Mouse (Mus musculus) embryonic facial prominence, embryonic 12.5 days (tissue): Measurements from ENCODE around the gene Reep3. TPM values are rescaled to one million over a fixed set of nuclear protein-coding genes. Genes with fewer than 3 reads are reported as not detected.

Experiments
- ATAC-seq: fragments of 200-750 bp; cut with Nextera tagmentation; 2 replicates; pipeline ENCODE4 v1.8.0; 2017; ENCODE audit not compliant: insufficient number of reproducible peaks, insufficient read depth, low FRiP score, low TSS enrichment
- H3K27ac ChIP-seq: fragments of 300-500 bp; sonication (generic); 2 replicates; pipeline ENCODE4 v1.5.1; 2016; ENCODE audit warnings: mild to moderate bottlenecking
- H3K27me3 ChIP-seq: fragments of 300-500 bp; sonication (generic); 2 replicates; pipeline ENCODE4 v1.6.1; 2016; ENCODE audit warnings: mild to moderate bottlenecking, moderate library complexity
- H3K36me3 ChIP-seq: fragments of 300-500 bp; sonication (generic); 2 replicates; pipeline ENCODE4 v1.6.1; 2016; ENCODE audit warnings: mild to moderate bottlenecking
- H3K4me1 ChIP-seq: fragments of 300-500 bp; sonication (generic); 2 replicates; pipeline ENCODE4 v1.6.1; 2016
- H3K4me2 ChIP-seq: fragments of 300-500 bp; sonication (generic); replicated peaks from 2 replicates; pipeline ENCODE4 v1.6.1; 2016; ENCODE audit warnings: mild to moderate bottlenecking, moderate library complexity
- H3K4me3 ChIP-seq: fragments of 300-500 bp; sonication (generic); 2 replicates; pipeline ENCODE4 v1.5.1; 2016; ENCODE audit warnings: mild to moderate bottlenecking
- H3K9ac ChIP-seq: fragments of 300-500 bp; sonication (generic); 2 replicates; pipeline ENCODE4 v1.6.1; 2016; ENCODE audit warnings: mild to moderate bottlenecking, moderate library complexity
- H3K9me3 ChIP-seq: fragments of 300-500 bp; sonication (generic); 2 replicates; pipeline ENCODE4 v1.6.1; 2016; ENCODE audit warnings: mild to moderate bottlenecking, moderate library complexity
- WGBS: fragments of 180-500 bp; shearing (Covaris S2); methylation state at CpG from one replicate; pipeline ENCODE4 v1.1.7; 2016; 5-methylcytosine and 5-hydroxymethylcytosine counted together
- polyA plus RNA-seq: library from polyadenylated mRNA; unstranded; fragments of >200 nt; fragmentation: Nextera tagmentation; extraction: Ambion mirVana; gene quantifications from 2 replicates; pipeline ENCODE4 v1.2.1, GENCODE M21; 2016

Reep3 gene
- polyA plus RNA-seq, 1 experiment from 2014 or later = 39.7 TPM

- H3K27me3 ChIP-seq = no peaks in the 10 kb centered on the region
- H3K36me3 ChIP-seq = no peaks in the 10 kb centered on the region
- WGBS = 79% methylated on average over 2 of the region's 2 CpGs
- H3K9ac ChIP-seq = no peak overlapping the region
- H3K4me1 ChIP-seq = peaks cover 5% of the 10 kb centered on the region
- H3K9me3 ChIP-seq = no peaks in the 10 kb centered on the region
- ATAC-seq = no peak
- no peak overlapping the region for H3K4me3 ChIP-seq
- H3K4me2 ChIP-seq = no peak overlapping the region
- no peak overlapping the region for H3K27ac ChIP-seq
Observed at GRCm38 (mm10) chr10:66978215-66978614, 118.5 kb downstream of the Reep3 start.

- no peak overlapping the region for H3K4me2 ChIP-seq
- no peak for ATAC-seq
- H3K9ac ChIP-seq = no peak overlapping the region
- peaks cover 10% of the 10 kb centered on the region for H3K4me1 ChIP-seq
- no peak overlapping the region for H3K27ac ChIP-seq
- no peaks in the 10 kb centered on the region for H3K9me3 ChIP-seq
- no peak overlapping the region for H3K4me3 ChIP-seq
- H3K27me3 ChIP-seq = no peaks in the 10 kb centered on the region
- no peaks in the 10 kb centered on the region for H3K36me3 ChIP-seq
- WGBS = 91% methylated on average over 3 of the region's 3 CpGs
Observed at GRCm38 (mm10) chr10:66977093-66977492, 119.7 kb downstream of the Reep3 start.

- ATAC-seq = no peak
- Histone ChIP-seq H3K4me3 (no peak overlapping the region), H3K9me3 (no peaks in the 10 kb centered on the region), H3K9ac (no peak overlapping the region), H3K4me2 (no peak overlapping the region), H3K27ac (no peak overlapping the region), H3K36me3 (no peaks in the 10 kb centered on the region), H3K4me1 (peaks cover 10% of the 10 kb centered on the region), H3K27me3 (no peaks in the 10 kb centered on the region)
- 74% methylated on average over 1 of the region's 1 CpGs for WGBS
Observed at GRCm38 (mm10) chr10:66975451-66975850, 121.3 kb downstream of the Reep3 start.

- no peak for ATAC-seq
- Histone ChIP-seq H3K4me1 (peaks cover 10% of the 10 kb centered on the region), H3K27me3 (no peaks in the 10 kb centered on the region), H3K36me3 (no peaks in the 10 kb centered on the region), H3K27ac (no peak overlapping the region), H3K4me3 (no peak overlapping the region), H3K9me3 (no peaks in the 10 kb centered on the region), H3K4me2 (no peak overlapping the region), H3K9ac (no peak overlapping the region)
- 73% methylated on average over 4 of the region's 4 CpGs for WGBS
Observed at GRCm38 (mm10) chr10:66974417-66974816, 122.3 kb downstream of the Reep3 start.

GRCm38 (mm10) chr10:66973866-66974265 is 122.9 kb downstream of the Reep3 start:
- Histone ChIP-seq H3K4me1 (peaks cover 10% of the 10 kb centered on the region), H3K9ac (no peak overlapping the region), H3K4me3 (no peak overlapping the region), H3K36me3 (no peaks in the 10 kb centered on the region), H3K9me3 (no peaks in the 10 kb centered on the region), H3K27me3 (no peaks in the 10 kb centered on the region), H3K27ac (peak overlapping the region; percentile 69; the same call in 1 of the 2 replicates), H3K4me2 (no peak overlapping the region)
- no peak for ATAC-seq
- 61% methylated on average over 6 of the region's 6 CpGs for WGBS

- WGBS = 51% methylated on average over 2 of the region's 2 CpGs
- Histone ChIP-seq H3K36me3 (no peaks in the 10 kb centered on the region), H3K27me3 (no peaks in the 10 kb centered on the region), H3K27ac (peak overlapping the region; percentile 69), H3K4me2 (no peak overlapping the region), H3K4me3 (no peak overlapping the region), H3K9me3 (no peaks in the 10 kb centered on the region), H3K9ac (no peak overlapping the region), H3K4me1 (peaks cover 10% of the 10 kb centered on the region)
- no peak for ATAC-seq
Observed at GRCm38 (mm10) chr10:66973274-66973673, 123.5 kb downstream of the Reep3 start.

- H3K4me2 ChIP-seq = no peak overlapping the region
- H3K27ac ChIP-seq = no peak overlapping the region
- ATAC-seq = no peak
- no peaks in the 10 kb centered on the region for H3K9me3 ChIP-seq
- no peak overlapping the region for H3K4me3 ChIP-seq
- no peaks in the 10 kb centered on the region for H3K27me3 ChIP-seq
- 86% methylated on average over 23 of the region's 23 CpGs for WGBS
- peaks cover 10% of the 10 kb centered on the region for H3K4me1 ChIP-seq
- H3K9ac ChIP-seq = no peak overlapping the region
- H3K36me3 ChIP-seq = no peaks in the 10 kb centered on the region
Observed at GRCm38 (mm10) chr10:66970336-66971115, 126.2 kb downstream of the Reep3 start.

GRCm38 (mm10) chr10:66969581-66969980 is 127.2 kb downstream of the Reep3 start:
- no peak overlapping the region for H3K27ac ChIP-seq
- H3K4me3 ChIP-seq = no peak overlapping the region
- H3K9me3 ChIP-seq = no peaks in the 10 kb centered on the region
- ATAC-seq = no peak
- no peaks in the 10 kb centered on the region for H3K27me3 ChIP-seq
- WGBS = 53% methylated on average over 2 of the region's 2 CpGs
- peaks cover 10% of the 10 kb centered on the region for H3K4me1 ChIP-seq
- H3K9ac ChIP-seq = no peak overlapping the region
- H3K4me2 ChIP-seq = no peak overlapping the region
- H3K36me3 ChIP-seq = no peaks in the 10 kb centered on the region

- no peaks in the 10 kb centered on the region for H3K27me3 ChIP-seq
- no peak overlapping the region for H3K27ac ChIP-seq
- WGBS = 77% methylated on average over 5 of the region's 5 CpGs
- H3K9ac ChIP-seq = no peak overlapping the region
- H3K4me1 ChIP-seq = peaks cover 10% of the 10 kb centered on the region
- no peak overlapping the region for H3K4me3 ChIP-seq
- H3K4me2 ChIP-seq = no peak overlapping the region
- no peaks in the 10 kb centered on the region for H3K9me3 ChIP-seq
- ATAC-seq = no peak
- H3K36me3 ChIP-seq = no peaks in the 10 kb centered on the region
Observed at GRCm38 (mm10) chr10:66969081-66969480, 127.7 kb downstream of the Reep3 start.

GRCm38 (mm10) chr10:66968541-66968940 is 128.2 kb downstream of the Reep3 start:
- Histone ChIP-seq H3K4me2 (no peak overlapping the region), H3K27me3 (no peaks in the 10 kb centered on the region), H3K9ac (no peak overlapping the region), H3K27ac (no peak overlapping the region), H3K36me3 (no peaks in the 10 kb centered on the region), H3K4me1 (peaks cover 8% of the 10 kb centered on the region), H3K4me3 (no peak overlapping the region), H3K9me3 (no peaks in the 10 kb centered on the region)
- no peak for ATAC-seq
- 58% methylated on average over 4 of the region's 4 CpGs for WGBS

GRCm38 (mm10) chr10:66966391-66967109 is 130.2 kb downstream of the Reep3 start:
- H3K9ac ChIP-seq = no peak overlapping the region
- H3K4me3 ChIP-seq = no peak overlapping the region
- H3K9me3 ChIP-seq = no peaks in the 10 kb centered on the region
- no peaks in the 10 kb centered on the region for H3K4me1 ChIP-seq
- WGBS = 48% methylated on average over 8 of the region's 9 CpGs
- ATAC-seq = no peak
- H3K27ac ChIP-seq = peak overlapping the region; percentile 82
- H3K27me3 ChIP-seq = no peaks in the 10 kb centered on the region
- no peaks in the 10 kb centered on the region for H3K36me3 ChIP-seq
- H3K4me2 ChIP-seq = no peak overlapping the region

GRCm38 (mm10) chr10:66960136-66960535 is 136.6 kb downstream of the Reep3 start:
- H3K9ac ChIP-seq = no peak overlapping the region
- ATAC-seq = no peak
- H3K4me1 ChIP-seq = no peaks in the 10 kb centered on the region
- H3K36me3 ChIP-seq = no peaks in the 10 kb centered on the region
- no peak overlapping the region for H3K27ac ChIP-seq
- no peaks in the 10 kb centered on the region for H3K27me3 ChIP-seq
- H3K4me3 ChIP-seq = no peak overlapping the region
- H3K9me3 ChIP-seq = no peaks in the 10 kb centered on the region
- 73% methylated on average over 8 of the region's 8 CpGs for WGBS
- H3K4me2 ChIP-seq = no peak overlapping the region
